Mouse (Mus musculus): ENCODE data around the gene Metap1d.

- TF ChIP-seq POLR2A (IDR thresholded peaks at IDR 0.05; ENCODE audit: low read depth, low read length) (no peak), CTCF (IDR thresholded peaks at IDR 0.05; ENCODE audit: extremely low read depth, insufficient read length, insufficient replicate concordance, low read depth, low read length) (no peak)
Observed at GRCm38 (mm10) chr2:71542816-71543301, 89.8 kb downstream of the Metap1d start.
